Mouse (Mus musculus) intestine, embryonic 16.5 days (tissue): ENCODE results near the gene Trio. TPM values are rescaled to one million over a fixed set of nuclear protein-coding genes. Genes with fewer than 3 reads are reported as not detected.
A peak's percentile ranks its signal among the peaks of the same experiment; 100 is the strongest.

Experiments used
- ATAC-seq: fragments of 200-750 bp; cut with Nextera tagmentation; 2 replicates; pipeline ENCODE4 v1.8.0; 2017; ENCODE audit warnings: moderate TSS enrichment, moderate library complexity
- H3K27ac ChIP-seq: fragments of 300-500 bp; sonication (generic); 2 replicates; pipeline ENCODE4 v1.5.1; 2014; ENCODE audit warnings: mild to moderate bottlenecking, low read length
- H3K27me3 ChIP-seq: fragments of 300-500 bp; sonication (generic); replicated peaks from 2 replicates; pipeline ENCODE4 v1.6.1; 2014; ENCODE audit warnings: low read length, control low read depth, mixed read lengths; ENCODE audit not compliant: control insufficient read depth, insufficient read depth
- H3K36me3 ChIP-seq: fragments of 300-500 bp; sonication (generic); 2 replicates; pipeline ENCODE4 v1.6.1; 2014; ENCODE audit warnings: low read length, control low read depth; ENCODE audit not compliant: control insufficient read depth, insufficient read depth
- H3K4me1 ChIP-seq: fragments of 300-500 bp; sonication (generic); 2 replicates; pipeline ENCODE4 v1.6.1; 2014; ENCODE audit warnings: low read length, control low read depth, mixed read lengths; ENCODE audit not compliant: control insufficient read depth, insufficient read depth
- H3K4me2 ChIP-seq: fragments of 300-500 bp; sonication (generic); 2 replicates; pipeline ENCODE4 v1.6.1; 2014; ENCODE audit warnings: low read depth, low read length, control low read depth
- H3K4me3 ChIP-seq: fragments of 300-500 bp; sonication (generic); 2 replicates; pipeline ENCODE4 v1.5.1; 2014; ENCODE audit warnings: mild to moderate bottlenecking, low read length
- H3K9ac ChIP-seq: fragments of 300-500 bp; sonication (generic); 2 replicates; pipeline ENCODE4 v1.6.1; 2014; ENCODE audit warnings: low read depth, low read length
- H3K9me3 ChIP-seq: fragments of 300-500 bp; sonication (generic); 2 replicates; pipeline ENCODE4 v1.6.1; 2016; ENCODE audit warnings: low read length, control low read depth; ENCODE audit not compliant: control insufficient read depth
- WGBS: fragments of 180-500 bp; shearing (Covaris S2); extraction: QIAGEN DNeasy Blood & Tissue Kit; methylation state at CpG from one replicate; pipeline ENCODE4 v1.1.7; 2014; 5-methylcytosine and 5-hydroxymethylcytosine counted together
- polyA plus RNA-seq: library from polyadenylated mRNA; unstranded; fragments of >200 nt; fragmentation: Nextera tagmentation; extraction: Ambion mirVana; gene quantifications from 2 replicates; pipeline ENCODE4 v1.2.1, GENCODE M21; 2015

The Trio gene
- polyA plus RNA-seq, 1 experiment from 2014 or later = 13.4 TPM

DNA sequence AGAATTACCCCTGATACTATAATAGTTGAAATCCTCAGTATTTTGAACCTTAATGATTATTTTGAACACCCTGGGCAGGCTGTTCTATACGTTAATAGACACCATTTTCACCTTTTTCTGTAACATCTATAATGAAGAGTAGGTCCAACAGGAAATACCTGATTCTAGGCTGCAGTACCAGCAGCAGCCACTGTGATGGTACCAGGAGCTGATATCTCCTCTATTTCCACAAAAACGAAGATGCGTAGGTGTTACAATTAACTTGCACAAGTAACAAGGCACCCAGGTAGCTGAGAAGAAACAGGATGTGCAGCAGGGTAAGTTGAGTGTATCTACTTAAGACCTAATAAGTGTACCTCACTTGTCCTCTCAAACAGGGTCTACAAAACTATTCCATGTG, 77.8 kb downstream of the Trio start:
- H3K9me3 ChIP-seq = no peaks in the 10 kb centered on the region
- 87% methylated on average over 3 of the region's 3 CpGs for WGBS
- no peak overlapping the region for H3K4me3 ChIP-seq
- no peak for ATAC-seq
- H3K27me3 ChIP-seq = no peaks in the 10 kb centered on the region
- H3K27ac ChIP-seq = no peak overlapping the region
- no peaks in the 10 kb centered on the region for H3K36me3 ChIP-seq
- no peak overlapping the region for H3K9ac ChIP-seq
- peaks cover 14% of the 10 kb centered on the region for H3K4me1 ChIP-seq
- no peak overlapping the region for H3K4me2 ChIP-seq

DNA sequence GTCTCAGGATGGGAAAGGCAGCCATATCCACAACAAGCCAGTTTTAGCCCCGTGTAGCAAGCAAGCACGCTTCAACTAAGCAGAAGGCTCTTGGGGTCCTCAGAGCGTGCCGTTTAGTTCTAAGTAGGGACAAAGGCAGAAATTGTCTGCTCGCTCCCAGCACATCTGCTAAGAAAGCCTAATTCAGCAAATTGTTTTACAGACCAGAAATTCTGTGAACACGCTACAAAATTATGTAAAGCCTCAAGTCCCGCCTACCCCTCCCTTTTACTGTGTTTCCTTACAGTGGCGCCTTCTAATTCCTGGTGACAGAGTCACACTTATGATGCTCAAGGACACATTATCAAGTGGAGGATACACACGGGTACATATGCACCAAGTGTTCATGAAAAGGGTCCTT, 80.1 kb downstream of the Trio start:
- Histone ChIP-seq H3K27me3 (no peaks in the 10 kb centered on the region), H3K27ac (no peak overlapping the region), H3K36me3 (no peaks in the 10 kb centered on the region), H3K9ac (no peak overlapping the region), H3K4me3 (no peak overlapping the region), H3K9me3 (no peaks in the 10 kb centered on the region), H3K4me1 (peaks cover 25% of the 10 kb centered on the region), H3K4me2 (no peak overlapping the region)
- ATAC-seq = no peak
- 66% methylated on average over 9 of the region's 9 CpGs for WGBS

DNA sequence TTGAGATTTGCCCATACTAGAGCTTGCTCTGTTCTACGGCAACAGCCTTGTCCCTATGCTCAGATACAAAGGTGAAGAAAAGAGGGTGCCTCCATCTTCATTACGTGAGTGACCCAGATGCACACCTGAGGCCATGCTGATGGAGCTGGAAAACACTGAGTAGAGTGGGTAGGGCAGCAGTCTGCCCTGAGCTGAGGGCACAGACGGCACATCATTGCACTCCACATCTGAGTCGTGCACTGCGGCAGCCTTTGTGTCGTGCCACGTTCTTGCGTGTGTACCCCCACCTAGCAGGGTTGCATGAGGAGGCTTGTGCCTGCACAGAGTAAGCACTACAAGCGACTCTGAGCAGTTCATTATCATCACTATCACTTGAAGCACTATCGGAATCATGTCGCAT, 80.8 kb downstream of the Trio start:
- Histone ChIP-seq H3K9ac (no peak overlapping the region), H3K4me3 (no peak overlapping the region), H3K4me2 (no peak overlapping the region), H3K36me3 (no peaks in the 10 kb centered on the region), H3K4me1 (peaks cover 25% of the 10 kb centered on the region), H3K9me3 (no peaks in the 10 kb centered on the region), H3K27me3 (no peaks in the 10 kb centered on the region), H3K27ac (no peak overlapping the region)
- WGBS = 89% methylated on average over 11 of the region's 11 CpGs
- ATAC-seq = no peak

DNA sequence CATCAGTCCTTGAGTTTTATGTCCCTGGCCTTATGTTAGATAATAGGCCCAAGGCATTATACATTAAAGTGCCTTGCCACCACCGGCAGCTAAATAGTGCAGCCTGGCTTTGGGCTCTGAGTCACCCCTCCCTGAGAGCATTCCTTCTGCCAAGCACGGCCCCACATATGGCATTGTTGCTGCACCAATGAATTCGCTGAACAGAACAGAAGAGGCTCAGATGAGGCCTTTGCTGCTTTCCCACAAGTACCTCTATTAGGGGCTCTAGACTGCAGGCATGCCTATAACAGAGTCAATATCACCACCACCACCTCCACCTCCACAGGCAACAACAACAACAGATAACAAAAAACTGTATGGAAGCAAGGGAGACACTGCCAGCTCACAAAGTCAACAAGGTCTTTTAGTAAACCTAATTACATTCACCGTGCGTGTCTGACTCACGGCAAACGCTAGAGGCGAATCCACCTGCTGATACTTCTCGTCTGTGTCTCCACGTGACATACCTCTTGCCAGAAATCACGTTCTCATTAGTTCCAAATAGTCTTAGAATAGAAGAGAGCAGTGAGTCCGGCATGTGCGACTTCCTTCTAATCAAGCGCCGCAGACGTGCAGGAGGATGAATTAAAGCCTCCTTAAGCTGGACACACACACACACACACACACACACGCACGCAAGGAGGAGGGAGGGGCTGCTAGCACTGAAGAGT, 82.0 kb downstream of the Trio start:
- no peak overlapping the region for H3K4me3 ChIP-seq
- 53% methylated on average over 18 of the region's 18 CpGs for WGBS
- H3K4me2 ChIP-seq = no peak overlapping the region
- H3K9ac ChIP-seq = no peak overlapping the region
- H3K4me1 ChIP-seq = peaks cover 25% of the 10 kb centered on the region
- H3K36me3 ChIP-seq = no peaks in the 10 kb centered on the region
- no peaks in the 10 kb centered on the region for H3K27me3 ChIP-seq
- peak; percentile 42; the same call in 1 of the 2 replicates for ATAC-seq
- no peaks in the 10 kb centered on the region for H3K9me3 ChIP-seq
- H3K27ac ChIP-seq = no peak overlapping the region

DNA sequence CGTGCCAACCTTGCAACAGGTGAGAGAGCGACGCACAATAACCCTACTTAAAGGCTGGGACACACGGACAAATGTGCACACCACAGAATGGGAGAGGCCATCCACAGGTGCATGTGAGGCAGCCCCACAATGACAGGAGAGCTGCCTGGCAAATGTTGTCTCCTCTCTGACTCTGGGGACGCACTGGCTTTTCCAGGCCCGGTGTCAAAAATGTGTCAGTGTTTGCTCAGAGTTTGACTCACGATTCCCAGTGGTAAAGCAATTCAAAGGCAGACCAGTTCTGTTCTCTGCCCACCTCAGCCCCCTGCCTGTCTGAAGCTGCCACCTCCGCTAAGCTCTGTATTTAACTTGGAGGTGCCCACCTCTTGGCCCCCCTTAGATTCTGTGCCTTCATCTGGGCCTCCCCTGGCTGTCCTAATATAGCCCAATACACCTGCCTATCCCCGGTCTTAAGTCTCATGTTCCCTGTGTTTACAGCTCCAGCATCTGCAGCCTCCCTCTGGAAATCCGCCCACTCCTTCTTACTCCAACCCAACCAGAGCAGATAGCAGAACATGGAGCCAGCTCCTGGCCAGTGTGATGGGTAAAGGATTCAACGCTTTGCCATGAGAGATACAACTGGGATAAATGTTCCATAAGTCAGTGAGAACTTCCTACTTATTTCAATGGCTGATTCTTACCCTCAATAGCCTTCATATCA, 83.3 kb downstream of the Trio start:
- H3K27me3 ChIP-seq = no peaks in the 10 kb centered on the region
- H3K9me3 ChIP-seq = no peaks in the 10 kb centered on the region
- WGBS = 70% methylated on average over 11 of the region's 11 CpGs
- no peak overlapping the region for H3K27ac ChIP-seq
- H3K4me3 ChIP-seq = no peak overlapping the region
- no peak for ATAC-seq
- H3K4me2 ChIP-seq = no peak overlapping the region
- H3K9ac ChIP-seq = no peak overlapping the region
- peaks cover 33% of the 10 kb centered on the region for H3K4me1 ChIP-seq
- H3K36me3 ChIP-seq = no peaks in the 10 kb centered on the region

DNA sequence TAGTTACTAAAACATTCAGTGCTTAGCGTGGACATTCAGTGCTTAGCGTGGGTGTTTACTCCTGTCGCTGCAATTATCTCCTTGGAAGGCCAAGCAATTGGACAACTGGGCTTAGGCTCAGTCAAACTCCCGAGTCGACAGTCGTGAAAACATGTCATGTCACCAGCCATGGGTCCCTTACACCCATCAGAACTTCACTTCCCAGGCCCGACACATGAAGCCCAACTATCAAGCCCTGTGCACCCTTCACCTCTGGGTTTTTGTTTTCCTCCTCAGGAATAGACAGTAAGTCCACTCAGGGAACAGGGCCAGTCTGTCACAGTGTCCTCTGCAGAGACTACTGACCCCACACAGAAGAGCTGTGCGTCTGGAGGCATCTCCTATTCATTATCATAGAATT, 84.2 kb downstream of the Trio start:
- WGBS = 74% methylated on average over 8 of the region's 8 CpGs
- H3K4me1 ChIP-seq = peaks cover 38% of the 10 kb centered on the region
- no peak for ATAC-seq

DNA sequence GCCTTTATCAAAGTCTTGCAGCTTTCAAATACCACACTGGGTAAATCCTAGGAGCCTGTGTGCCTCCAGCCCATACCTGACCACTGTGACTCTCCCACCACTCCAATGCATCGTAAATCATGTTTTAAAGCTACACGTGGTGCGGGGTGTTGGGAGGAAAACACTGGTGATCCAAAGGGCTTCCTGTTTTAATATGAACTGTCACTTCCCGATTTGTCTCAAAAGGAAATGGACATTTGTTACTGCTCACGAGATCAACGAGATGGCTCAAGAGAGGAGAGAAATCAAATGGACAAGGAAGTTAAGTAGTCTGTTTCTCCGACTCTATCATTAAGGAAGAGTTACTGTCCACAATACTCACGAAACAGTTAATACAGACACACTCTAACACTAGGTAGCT, 84.6 kb downstream of the Trio start:
- Histone ChIP-seq H3K4me1 (peaks cover 38% of the 10 kb centered on the region), H3K9me3 (no peaks in the 10 kb centered on the region), H3K36me3 (no peaks in the 10 kb centered on the region), H3K4me2 (no peak overlapping the region), H3K27me3 (no peaks in the 10 kb centered on the region), H3K4me3 (no peak overlapping the region), H3K9ac (no peak overlapping the region), H3K27ac (no peak overlapping the region)
- ATAC-seq = no peak
- WGBS = 52% methylated on average over 8 of the region's 8 CpGs

More for the DNA sequence above, 84.2 kb downstream of the Trio start:
- no peak overlapping the region for H3K27ac ChIP-seq
- no peaks in the 10 kb centered on the region for H3K9me3 ChIP-seq
- no peak overlapping the region for H3K4me3 ChIP-seq
- no peaks in the 10 kb centered on the region for H3K36me3 ChIP-seq
- H3K4me2 ChIP-seq = no peak overlapping the region
- no peaks in the 10 kb centered on the region for H3K27me3 ChIP-seq
- H3K9ac ChIP-seq = no peak overlapping the region

DNA sequence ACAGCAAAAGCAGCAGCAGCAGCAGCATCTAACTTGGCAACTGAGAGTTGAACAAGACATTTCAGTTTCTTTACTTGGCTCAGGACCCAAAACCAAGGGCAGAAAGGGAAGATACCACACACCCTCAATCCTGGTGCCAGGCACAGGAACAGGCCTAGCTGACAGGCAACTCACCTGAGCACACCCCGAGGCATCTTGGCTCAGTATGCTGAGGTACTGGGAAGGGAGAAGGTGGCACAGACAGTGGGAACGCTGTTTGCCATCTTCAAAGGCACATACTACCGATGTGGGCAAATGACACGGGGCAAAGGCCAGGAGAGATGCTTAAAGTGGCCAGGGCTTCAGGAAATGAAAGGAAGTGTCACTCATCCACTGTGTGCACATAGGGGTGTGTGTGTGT, 85.6 kb downstream of the Trio start:
- Histone ChIP-seq H3K4me2 (no peak overlapping the region), H3K36me3 (no peaks in the 10 kb centered on the region), H3K4me1 (peaks cover 34% of the 10 kb centered on the region), H3K9ac (no peak overlapping the region), H3K27ac (no peak overlapping the region), H3K4me3 (no peak overlapping the region), H3K27me3 (no peaks in the 10 kb centered on the region), H3K9me3 (no peaks in the 10 kb centered on the region)
- ATAC-seq = no peak
- 77% methylated on average over 4 of the region's 4 CpGs for WGBS

DNA sequence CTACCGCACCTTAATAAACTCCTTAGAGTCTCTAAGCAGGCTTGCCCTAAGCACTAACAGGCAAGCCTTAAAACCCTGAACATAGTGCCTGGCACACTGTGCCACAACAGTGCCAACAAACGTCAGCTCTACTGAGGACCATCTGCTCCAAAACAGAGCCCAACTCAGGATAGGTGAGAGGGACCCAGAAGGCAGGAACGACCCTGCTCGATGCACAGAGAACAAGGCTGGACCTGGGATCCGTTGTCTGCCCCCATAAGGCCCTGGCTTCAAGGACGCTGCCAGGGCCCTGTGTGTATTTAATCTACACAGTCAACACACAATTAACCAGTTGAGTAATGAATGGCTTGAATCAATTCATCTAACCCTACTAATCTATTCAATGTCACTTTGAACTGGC, 86.8 kb downstream of the Trio start:
- H3K4me2 ChIP-seq = no peak overlapping the region
- H3K4me1 ChIP-seq = peaks cover 30% of the 10 kb centered on the region
- no peak overlapping the region for H3K4me3 ChIP-seq
- no peak for ATAC-seq
- H3K36me3 ChIP-seq = no peaks in the 10 kb centered on the region
- no peaks in the 10 kb centered on the region for H3K9me3 ChIP-seq
- H3K9ac ChIP-seq = no peak overlapping the region
- no peaks in the 10 kb centered on the region for H3K27me3 ChIP-seq
- WGBS = 60% methylated on average over 6 of the region's 6 CpGs
- H3K27ac ChIP-seq = no peak overlapping the region
